Mouse (Mus musculus) embryonic facial prominence, embryonic 13.5 days (tissue): ENCODE measurements around the gene Ralgps1. TPM values are rescaled to one million over a fixed set of nuclear protein-coding genes. Genes with fewer than 3 reads are reported as not detected.

Source experiments
- ATAC-seq: fragments of 200-750 bp; cut with Nextera tagmentation; 2 replicates; pipeline ENCODE4 v1.8.0; 2017; ENCODE audit warnings: low read depth; ENCODE audit not compliant: insufficient number of reproducible peaks, insufficient read depth, low FRiP score, low TSS enrichment
- H3K27ac ChIP-seq: fragments of 300-500 bp; sonication (generic); 2 replicates; pipeline ENCODE4 v1.5.1; 2015; ENCODE audit warnings: moderate library complexity, mild to moderate bottlenecking, inconsistent platforms
- H3K27me3 ChIP-seq: fragments of 300-500 bp; sonication (generic); 2 replicates; pipeline ENCODE4 v1.6.1; 2015; ENCODE audit warnings: mild to moderate bottlenecking, inconsistent platforms
- H3K36me3 ChIP-seq: fragments of 300-500 bp; sonication (generic); 2 replicates; pipeline ENCODE4 v1.6.1; 2015; ENCODE audit warnings: mild to moderate bottlenecking, inconsistent platforms
- H3K4me1 ChIP-seq: fragments of 300-500 bp; sonication (generic); 2 replicates; pipeline ENCODE4 v1.6.1; 2015; ENCODE audit warnings: inconsistent platforms
- H3K4me2 ChIP-seq: fragments of 300-500 bp; sonication (generic); 2 replicates; pipeline ENCODE4 v1.6.1; 2015; ENCODE audit warnings: moderate library complexity, mild to moderate bottlenecking, inconsistent platforms
- H3K4me3 ChIP-seq: fragments of 300-500 bp; sonication (generic); 2 replicates; pipeline ENCODE4 v1.5.1; 2015; ENCODE audit warnings: mild to moderate bottlenecking, inconsistent platforms
- H3K9ac ChIP-seq: fragments of 300-500 bp; sonication (generic); 2 replicates; pipeline ENCODE4 v1.6.1; 2015; ENCODE audit warnings: mild to moderate bottlenecking, inconsistent platforms
- H3K9me3 ChIP-seq: fragments of 300-500 bp; sonication (generic); 2 replicates; pipeline ENCODE4 v1.6.1; 2016; ENCODE audit warnings: inconsistent platforms
- WGBS: fragments of 180-500 bp; shearing (Covaris S2); methylation state at CpG from one replicate; pipeline ENCODE4 v1.1.7; 2015; ENCODE audit warnings: mixed read lengths; 5-methylcytosine and 5-hydroxymethylcytosine counted together
- polyA plus RNA-seq: library from polyadenylated mRNA; unstranded; fragments of >200 nt; fragmentation: Nextera tagmentation; extraction: Ambion mirVana; gene quantifications from 2 replicates; pipeline ENCODE4 v1.2.1, GENCODE M21; 2015

Ralgps1 gene
- polyA plus RNA-seq, 1 experiment from 2014 or later: 4.0 TPM

DNA sequence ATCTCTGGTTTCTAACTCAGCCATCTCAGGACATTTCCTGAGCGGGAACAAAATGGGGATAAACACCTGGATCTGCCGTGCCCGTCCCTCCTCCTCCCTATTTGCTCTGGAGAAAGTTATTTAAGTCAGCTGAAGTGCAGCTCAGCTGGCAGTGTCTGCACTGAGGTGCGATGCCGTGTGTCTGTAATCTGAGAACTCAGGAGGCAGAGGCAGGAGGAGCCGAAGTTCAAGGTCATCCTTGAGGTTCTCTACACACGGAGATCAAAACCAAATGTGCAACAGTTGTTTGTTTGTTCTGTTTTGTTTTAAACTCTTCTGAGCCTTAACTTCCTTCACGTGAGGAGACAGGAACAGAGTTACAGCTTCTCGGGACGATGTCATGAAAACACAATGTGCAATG, 140.6 kb downstream of the Ralgps1 start:
- Histone ChIP-seq H3K9me3 (no peaks in the 10 kb centered on the region), H3K36me3 (peaks cover 59% of the 10 kb centered on the region), H3K9ac (no peak overlapping the region), H3K4me3 (no peak overlapping the region), H3K4me2 (no peak overlapping the region), H3K27ac (no peak overlapping the region), H3K4me1 (peaks cover 8% of the 10 kb centered on the region), H3K27me3 (no peaks in the 10 kb centered on the region)
- 49% methylated on average over 10 of the region's 10 CpGs for WGBS
- ATAC-seq: no peak

DNA sequence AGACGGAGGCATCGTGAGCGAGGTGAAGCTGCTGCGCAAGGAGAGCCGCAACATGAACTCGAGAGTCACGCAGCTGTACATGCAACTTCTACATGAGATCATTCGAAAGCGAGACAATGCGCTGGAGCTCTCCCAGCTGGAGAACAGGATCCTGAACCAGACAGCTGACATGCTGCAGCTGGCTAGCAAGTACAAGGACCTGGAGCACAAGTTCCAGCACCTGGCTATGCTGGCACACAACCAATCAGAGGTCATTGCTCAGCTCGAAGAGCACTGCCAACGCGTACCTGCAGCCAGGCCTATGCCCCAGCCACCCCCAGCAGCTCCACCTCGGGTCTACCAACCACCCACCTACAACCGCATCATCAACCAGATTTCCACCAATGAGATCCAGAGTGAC, 142.7 kb downstream of the Ralgps1 start:
- H3K36me3 ChIP-seq: peaks cover 61% of the 10 kb centered on the region
- H3K4me3 ChIP-seq: no peak overlapping the region
- no peak overlapping the region for H3K9ac ChIP-seq
- H3K27ac ChIP-seq: no peak overlapping the region
- H3K4me1 ChIP-seq: peaks cover 8% of the 10 kb centered on the region
- H3K27me3 ChIP-seq: no peaks in the 10 kb centered on the region
- no peak for ATAC-seq
- no peaks in the 10 kb centered on the region for H3K9me3 ChIP-seq
- 97% methylated on average over 15 of the region's 15 CpGs for WGBS
- H3K4me2 ChIP-seq: no peak overlapping the region

DNA sequence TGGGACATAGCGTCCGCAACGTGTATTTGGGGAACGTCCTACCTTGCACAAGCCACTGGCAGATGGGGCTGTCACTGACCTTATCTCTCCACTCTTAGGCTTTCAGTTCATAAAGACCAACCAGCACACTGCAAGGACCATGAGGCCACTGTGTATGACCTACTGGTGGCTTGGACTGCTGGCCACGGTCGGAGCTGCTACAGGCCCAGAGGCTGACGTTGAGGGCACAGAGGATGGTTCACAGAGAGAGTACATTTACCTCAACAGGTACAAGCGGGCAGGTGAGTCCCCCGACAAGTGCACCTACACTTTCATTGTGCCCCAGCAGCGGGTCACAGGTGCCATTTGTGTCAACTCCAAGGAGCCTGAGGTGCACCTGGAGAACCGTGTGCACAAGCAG, 143.2 kb downstream of the Ralgps1 start:
- WGBS: 91% methylated on average over 11 of the region's 11 CpGs
- ATAC-seq: no peak
- H3K36me3 ChIP-seq: peaks cover 63% of the 10 kb centered on the region
- H3K4me3 ChIP-seq: no peak overlapping the region
- H3K27me3 ChIP-seq: no peaks in the 10 kb centered on the region
- no peak overlapping the region for H3K27ac ChIP-seq
- H3K4me2 ChIP-seq: no peak overlapping the region
- no peaks in the 10 kb centered on the region for H3K9me3 ChIP-seq
- H3K9ac ChIP-seq: no peak overlapping the region
- H3K4me1 ChIP-seq: peaks cover 8% of the 10 kb centered on the region

DNA sequence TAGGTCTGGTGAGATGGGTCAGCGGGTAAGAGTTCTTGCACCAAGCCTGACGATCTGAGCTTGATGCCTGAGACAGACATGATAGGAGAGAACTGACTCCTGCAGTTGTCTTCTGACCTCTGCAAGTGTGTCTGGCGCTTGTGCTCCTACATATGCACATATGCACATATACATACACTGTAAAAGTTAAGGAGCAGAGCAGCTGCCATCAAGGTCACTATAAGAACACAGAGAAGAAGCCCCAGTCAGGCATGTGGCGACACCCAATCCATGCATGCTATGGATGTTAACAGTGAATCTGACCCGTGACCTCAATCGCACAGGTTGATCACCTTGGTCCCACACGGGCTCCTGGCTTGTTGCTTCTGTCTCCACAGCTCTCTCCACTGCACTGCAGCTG, 145.4 kb downstream of the Ralgps1 start:
- 86% methylated on average over 7 of the region's 7 CpGs for WGBS
- no peak for ATAC-seq
- Histone ChIP-seq H3K4me2 (no peak overlapping the region), H3K27me3 (no peaks in the 10 kb centered on the region), H3K9me3 (no peaks in the 10 kb centered on the region), H3K36me3 (peaks cover 58% of the 10 kb centered on the region), H3K4me3 (no peak overlapping the region), H3K4me1 (peaks cover 10% of the 10 kb centered on the region), H3K27ac (no peak overlapping the region), H3K9ac (no peak overlapping the region)

DNA sequence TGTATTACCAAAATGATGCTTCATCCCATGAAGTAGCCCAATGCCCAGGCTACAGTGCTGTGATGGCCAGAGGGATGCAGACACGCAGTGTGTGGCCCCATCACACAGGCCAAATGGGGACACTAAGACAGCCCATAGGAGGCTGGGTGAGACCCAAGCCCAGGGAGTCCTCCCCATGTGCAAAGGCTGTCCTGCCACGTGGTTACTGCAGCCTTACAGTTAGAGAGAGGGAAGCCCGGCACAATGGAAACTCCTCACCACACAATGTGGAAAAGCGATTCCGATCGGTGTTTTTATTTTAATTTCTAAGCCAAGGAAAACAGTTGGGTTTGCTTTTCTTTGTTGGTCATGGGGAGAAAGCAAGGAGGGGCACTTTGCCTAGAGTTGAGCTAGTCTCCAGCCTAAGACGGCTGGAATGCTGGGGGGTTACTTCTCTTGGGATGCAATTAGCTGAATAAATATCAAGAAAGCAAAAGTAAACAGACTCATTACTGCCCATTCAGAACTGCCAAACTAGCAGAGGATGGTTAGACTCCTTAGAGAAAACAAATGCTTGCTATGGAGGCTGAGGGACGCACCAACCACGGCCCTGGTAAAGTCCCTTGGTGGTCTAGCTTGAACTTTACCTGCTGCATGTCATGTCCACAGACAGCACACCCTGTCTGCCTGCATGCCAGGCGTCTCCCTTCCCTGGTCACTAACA, 147.5 kb downstream of the Ralgps1 start:
- H3K4me1 ChIP-seq: peaks cover 31% of the 10 kb centered on the region
- H3K9ac ChIP-seq: no peak overlapping the region
- no peaks in the 10 kb centered on the region for H3K27me3 ChIP-seq
- H3K9me3 ChIP-seq: no peaks in the 10 kb centered on the region
- H3K4me2 ChIP-seq: no peak overlapping the region
- WGBS: 75% methylated on average over 10 of the region's 10 CpGs
- no peak for ATAC-seq
- no peak overlapping the region for H3K27ac ChIP-seq
- H3K4me3 ChIP-seq: no peak overlapping the region
- H3K36me3 ChIP-seq: peaks cover 38% of the 10 kb centered on the region

DNA sequence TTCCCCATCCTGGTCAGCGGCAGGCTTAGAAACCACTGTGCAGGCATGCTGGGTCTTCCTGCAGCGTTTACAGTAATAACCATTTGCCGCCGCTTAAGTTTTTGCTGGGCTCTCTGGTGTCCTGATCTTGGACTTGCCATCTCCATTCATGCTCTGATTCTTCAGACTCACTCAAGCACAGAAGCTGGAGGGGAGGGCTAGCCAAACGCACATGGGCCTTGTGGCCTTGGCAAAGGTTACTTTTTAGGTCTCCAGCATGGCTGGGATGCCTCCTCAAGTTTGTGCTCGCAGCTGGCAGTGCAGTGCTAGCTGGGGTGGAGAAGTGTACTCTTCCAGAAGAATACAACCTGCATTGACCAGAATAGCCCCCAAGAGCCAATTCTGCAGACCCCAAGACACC, 148.8 kb downstream of the Ralgps1 start:
- H3K36me3 ChIP-seq: peaks cover 27% of the 10 kb centered on the region
- H3K27me3 ChIP-seq: no peaks in the 10 kb centered on the region
- no peak overlapping the region for H3K4me3 ChIP-seq
- H3K4me2 ChIP-seq: no peak overlapping the region
- 85% methylated on average over 6 of the region's 6 CpGs for WGBS
- no peak overlapping the region for H3K9ac ChIP-seq
- H3K4me1 ChIP-seq: peaks cover 42% of the 10 kb centered on the region
- H3K27ac ChIP-seq: no peak overlapping the region
- no peak for ATAC-seq
- no peaks in the 10 kb centered on the region for H3K9me3 ChIP-seq

DNA sequence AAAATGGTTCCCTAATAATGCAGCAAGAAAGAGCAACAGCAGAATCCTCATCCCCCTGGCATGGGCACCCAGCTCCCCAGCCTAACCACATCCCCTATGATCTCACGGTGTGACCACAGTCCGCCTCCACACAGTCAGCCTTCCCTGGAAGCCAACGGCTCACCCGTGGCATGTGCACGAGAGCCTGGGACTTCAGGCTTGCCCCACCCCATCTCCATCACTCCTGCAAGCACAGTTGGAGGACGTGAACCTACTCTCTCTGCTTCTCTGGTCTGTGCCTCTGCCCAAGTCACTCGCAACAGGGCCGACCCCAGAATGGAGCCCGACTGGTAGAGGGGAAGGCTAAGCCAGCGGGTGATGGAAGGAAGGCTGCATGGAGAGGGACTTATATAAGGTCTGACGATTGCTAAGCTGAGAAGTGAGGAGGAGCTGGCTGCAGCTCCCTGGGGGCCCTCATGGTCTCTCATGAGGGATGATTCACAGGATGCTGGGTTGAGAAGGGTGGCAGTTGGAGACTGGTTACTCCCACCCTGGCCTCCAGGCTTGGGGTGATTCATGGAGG, 149.9 kb downstream of the Ralgps1 start:
- ATAC-seq: no peak
- H3K4me3 ChIP-seq: no peak overlapping the region
- no peak overlapping the region for H3K27ac ChIP-seq
- peaks cover 27% of the 10 kb centered on the region for H3K36me3 ChIP-seq
- H3K4me2 ChIP-seq: no peak overlapping the region
- no peak overlapping the region for H3K9ac ChIP-seq
- H3K9me3 ChIP-seq: no peaks in the 10 kb centered on the region
- peaks cover 52% of the 10 kb centered on the region for H3K4me1 ChIP-seq
- no peaks in the 10 kb centered on the region for H3K27me3 ChIP-seq
- WGBS: 86% methylated on average over 11 of the region's 11 CpGs

DNA sequence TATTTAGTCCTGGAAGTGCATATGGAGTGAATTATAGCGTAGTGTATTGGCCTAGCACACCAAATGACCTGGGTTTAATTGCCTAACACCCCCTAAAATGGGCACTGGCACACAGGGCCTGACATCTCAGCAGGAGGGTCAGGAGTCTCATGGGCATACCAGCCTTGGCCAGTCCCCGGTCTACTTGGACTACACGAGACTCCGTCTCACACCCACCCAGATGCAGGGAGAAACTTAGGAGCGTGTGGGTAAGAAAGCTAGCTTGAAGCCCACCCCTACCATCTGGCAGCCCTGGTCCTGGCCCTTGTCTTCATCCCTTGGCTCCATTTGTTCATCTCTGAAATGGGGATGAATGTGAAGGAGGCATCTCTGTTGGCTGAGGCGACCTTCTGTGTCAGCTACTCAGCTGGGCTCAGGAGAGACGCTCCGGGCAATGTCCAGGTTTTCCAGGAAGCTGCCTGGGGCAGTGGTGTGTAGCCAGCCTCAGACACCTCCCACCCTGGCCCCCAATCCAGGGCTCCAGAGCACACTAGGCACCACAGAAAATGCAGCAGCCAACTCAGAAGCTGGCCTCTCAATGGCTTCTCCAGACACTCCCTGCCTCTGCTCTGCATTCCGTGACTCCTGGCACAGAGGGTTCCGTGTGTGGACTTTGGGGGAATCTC, 150.5 kb downstream of the Ralgps1 start:
- no peak overlapping the region; the same call in 1 of the 2 replicates for H3K27ac ChIP-seq
- no peaks in the 10 kb centered on the region for H3K27me3 ChIP-seq
- H3K4me1 ChIP-seq: peaks cover 55% of the 10 kb centered on the region
- peaks cover 27% of the 10 kb centered on the region for H3K36me3 ChIP-seq
- WGBS: 73% methylated on average over 10 of the region's 10 CpGs
- no peak overlapping the region for H3K4me3 ChIP-seq
- H3K9ac ChIP-seq: no peak overlapping the region
- no peak for ATAC-seq
- no peaks in the 10 kb centered on the region for H3K9me3 ChIP-seq
- no peak overlapping the region for H3K4me2 ChIP-seq

DNA sequence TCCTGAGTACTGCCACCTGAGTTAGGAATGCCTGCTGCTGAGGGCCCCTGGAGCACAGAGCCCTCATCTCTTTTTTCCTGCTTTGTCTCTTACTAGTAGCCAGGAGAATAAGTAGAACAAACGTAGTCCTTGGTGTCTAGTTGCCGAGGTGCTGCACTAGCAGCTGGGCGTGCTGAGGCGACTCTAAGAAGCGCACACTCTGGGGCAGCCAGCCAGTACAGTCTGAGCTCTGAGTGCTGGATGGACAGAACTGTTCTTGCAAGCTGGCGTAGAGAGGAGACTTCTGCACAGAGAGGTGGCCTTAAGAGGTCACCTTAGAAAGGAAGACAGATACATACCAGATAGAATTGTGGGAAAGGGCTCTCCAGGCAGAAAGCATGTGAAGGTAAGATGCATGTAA, 151.0 kb downstream of the Ralgps1 start:
- Histone ChIP-seq H3K27ac (peak overlapping the region; percentile 55), H3K4me3 (no peak overlapping the region), H3K9me3 (no peaks in the 10 kb centered on the region), H3K27me3 (no peaks in the 10 kb centered on the region), H3K36me3 (peaks cover 25% of the 10 kb centered on the region), H3K9ac (0 out of 2 replicates have a peak overlapping the region, but pooled peaks have one; percentile 16), H3K4me2 (no peak overlapping the region; the same call in 1 of the 2 replicates), H3K4me1 (peaks cover 60% of the 10 kb centered on the region)
- no peak for ATAC-seq
- 49% methylated on average over 6 of the region's 6 CpGs for WGBS

DNA sequence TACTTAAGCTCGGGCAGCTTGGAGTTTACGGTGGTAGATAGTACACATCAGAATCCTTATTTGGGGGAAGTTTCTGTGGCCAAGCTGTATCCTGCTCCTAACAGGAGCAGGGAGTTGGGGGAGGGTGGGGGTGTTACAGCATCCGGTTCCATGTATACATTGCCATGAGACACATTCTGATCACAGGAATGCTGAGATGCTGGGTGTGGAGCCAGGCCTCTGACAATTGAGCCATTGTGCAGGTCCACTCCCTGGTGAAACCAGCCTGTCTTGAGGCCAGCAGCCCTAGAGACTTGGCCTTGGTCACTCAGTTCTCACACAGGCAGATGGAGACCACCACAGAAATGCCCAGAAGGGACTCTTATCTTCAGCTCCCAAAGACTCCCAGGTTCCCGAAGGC, 151.6 kb downstream of the Ralgps1 start:
- H3K4me2 ChIP-seq: peak overlapping the region; percentile 16; the same call in 1 of the 2 replicates

DNA sequence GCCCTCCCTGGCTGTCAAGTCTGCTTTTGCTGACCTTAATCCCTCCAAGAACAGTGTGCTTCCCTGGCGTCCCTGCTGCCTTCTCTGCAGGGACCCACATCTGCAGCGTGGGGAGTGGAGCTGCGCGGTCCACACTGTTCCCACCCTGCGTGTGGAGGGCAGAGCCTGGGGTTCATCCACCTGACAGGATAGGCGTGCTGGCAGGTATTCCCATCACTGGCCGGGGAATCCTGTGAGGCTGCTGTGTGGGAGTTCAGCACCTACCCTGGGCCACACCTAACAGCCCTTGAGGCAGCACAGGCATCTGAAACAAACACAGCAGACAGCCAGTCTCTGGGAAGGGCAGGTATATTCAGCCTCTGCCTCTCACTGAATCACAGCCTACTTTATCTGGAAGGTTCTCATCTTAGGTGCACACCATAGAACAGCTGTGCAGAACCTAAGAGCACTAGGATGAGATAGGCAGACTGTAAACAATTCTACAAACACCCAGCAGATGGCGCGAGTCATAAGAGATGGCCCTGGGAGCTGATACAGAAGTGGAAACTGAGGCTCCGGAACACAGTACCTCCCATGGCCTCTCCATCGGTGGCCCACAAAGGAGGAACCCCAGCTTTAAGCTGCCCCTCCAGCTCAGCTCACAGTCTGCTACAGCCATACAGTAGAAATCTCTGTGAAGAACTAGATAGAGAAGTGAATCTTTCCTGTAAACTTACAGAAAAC, 152.2 kb downstream of the Ralgps1 start:
- Histone ChIP-seq H3K27me3 (no peaks in the 10 kb centered on the region), H3K4me3 (no peak overlapping the region), H3K4me2 (peak overlapping the region; percentile 16), H3K9ac (0 out of 2 replicates have a peak overlapping the region, but pooled peaks have one; percentile 27), H3K9me3 (no peaks in the 10 kb centered on the region), H3K27ac (no peak overlapping the region), H3K4me1 (peaks cover 64% of the 10 kb centered on the region), H3K36me3 (peaks cover 19% of the 10 kb centered on the region; the same call in 1 of the 2 replicates)
- ATAC-seq: no peak
- 66% methylated on average over 11 of the region's 11 CpGs for WGBS

More for the DNA sequence above, 151.6 kb downstream of the Ralgps1 start:
- peaks cover 64% of the 10 kb centered on the region for H3K4me1 ChIP-seq
- no peaks in the 10 kb centered on the region for H3K9me3 ChIP-seq
- WGBS: 62% methylated on average over 4 of the region's 4 CpGs
- H3K36me3 ChIP-seq: peaks cover 19% of the 10 kb centered on the region; the same call in 1 of the 2 replicates
- H3K4me3 ChIP-seq: no peak overlapping the region
- no peaks in the 10 kb centered on the region for H3K27me3 ChIP-seq
- peak overlapping the region; percentile 55; the same call in 1 of the 2 replicates for H3K27ac ChIP-seq
- no peak for ATAC-seq
- H3K9ac ChIP-seq: peak overlapping the region; percentile 16; the same call in 1 of the 2 replicates
